Mouse (Mus musculus) lung, postnatal 0 days (tissue): ENCODE measurements around the gene Arrdc4.
A peak's percentile ranks its signal among the peaks of the same experiment; 100 is the strongest.

Experiments
- CTCF ChIP-seq: IDR thresholded peaks from 2 replicates; pipeline ENCODE4 v1.5.1; 2016; ENCODE audit warnings: antibody characterized with exemption, mild to moderate bottlenecking
- EP300 ChIP-seq: IDR thresholded peaks from 2 replicates; pipeline ENCODE4 v1.6.1; 2016; ENCODE audit warnings: antibody characterized with exemption, mild to moderate bottlenecking, control low read depth

DNA sequence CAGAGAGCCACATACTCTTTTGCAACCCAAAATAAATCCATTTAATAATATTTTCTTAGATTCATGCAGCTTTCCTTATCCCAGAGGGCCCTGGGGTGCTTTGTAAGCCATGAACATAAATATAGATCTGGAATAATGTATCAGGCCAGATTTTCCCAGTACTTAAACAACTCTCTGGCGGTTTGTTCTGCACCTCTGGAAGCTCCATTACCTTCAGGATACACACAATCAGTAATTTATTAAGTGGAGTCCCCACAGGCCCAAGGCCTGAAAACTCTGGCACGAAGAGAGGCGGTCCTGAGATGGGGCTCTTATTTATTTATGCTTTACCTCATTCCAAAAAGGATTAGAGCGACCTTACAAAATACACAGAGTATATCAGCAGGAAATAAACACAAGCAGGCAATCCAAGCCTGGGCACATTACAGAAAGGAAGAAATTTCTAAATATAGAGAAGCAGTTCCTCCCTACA lies 61.9 kb downstream of the Arrdc4 start:
- TF ChIP-seq CTCF (no peak), EP300 (peak; percentile 79)
